Mouse (Mus musculus) forebrain, embryonic 11.5 days (tissue): ENCODE data around the gene Galnt10. TPM values are rescaled to one million over a fixed set of nuclear protein-coding genes. Genes with fewer than 3 reads are reported as not detected.

Source experiments
- ATAC-seq: fragments of 200-750 bp; cut with Nextera tagmentation; replicated peaks from 2 replicates; pipeline ENCODE4 v1.8.0; 2017; ENCODE audit warnings: moderate TSS enrichment; ENCODE audit not compliant: low FRiP score
- DNase-seq: peaks from one replicate; pipeline ENCODE4 v3.0.0-alpha.2; 2017; ENCODE audit warnings: low spot score
- H3K27ac ChIP-seq: fragments of 300-500 bp; sonication (generic); 2 replicates; pipeline ENCODE4 v1.5.1; 2014; ENCODE audit warnings: low read depth, low read length
- H3K27me3 ChIP-seq: fragments of 300-500 bp; sonication (generic); 2 replicates; pipeline ENCODE4 v1.6.1; 2014; ENCODE audit warnings: mild to moderate bottlenecking, low read length, mixed read lengths; ENCODE audit not compliant: control insufficient read depth, insufficient read depth
- H3K36me3 ChIP-seq: fragments of 300-500 bp; sonication (generic); 2 replicates; pipeline ENCODE4 v1.6.1; 2014; ENCODE audit warnings: mild to moderate bottlenecking, low read length, moderate library complexity, mixed read lengths; ENCODE audit not compliant: control insufficient read depth, insufficient read depth
- H3K4me1 ChIP-seq: fragments of 300-500 bp; sonication (generic); replicated peaks from 2 replicates; pipeline ENCODE4 v1.6.1; 2014; ENCODE audit warnings: low read length, mixed read lengths; ENCODE audit not compliant: control insufficient read depth, insufficient read depth
- H3K4me2 ChIP-seq: fragments of 300-500 bp; sonication (generic); 2 replicates; pipeline ENCODE4 v1.6.1; 2014; ENCODE audit warnings: low read depth, mild to moderate bottlenecking, low read length, moderate library complexity, mixed read lengths; ENCODE audit not compliant: severe bottlenecking
- H3K4me3 ChIP-seq: fragments of 300-500 bp; sonication (generic); 2 replicates; pipeline ENCODE4 v1.5.1; 2014; ENCODE audit warnings: low read depth, low read length
- H3K9ac ChIP-seq: fragments of 300-500 bp; sonication (generic); 2 replicates; pipeline ENCODE4 v1.6.1; 2014; ENCODE audit warnings: low read length
- H3K9me3 ChIP-seq: fragments of 300-500 bp; sonication (generic); 2 replicates; pipeline ENCODE4 v1.6.1; 2016; ENCODE audit warnings: low read length, mixed read lengths; ENCODE audit not compliant: control insufficient read depth
- WGBS: fragments of 180-500 bp; shearing (Covaris S2); extraction: QIAGEN DNeasy Blood & Tissue Kit; methylation state at CpG from one replicate; pipeline ENCODE4 v1.1.7; 2014; 5-methylcytosine and 5-hydroxymethylcytosine counted together
- polyA plus RNA-seq: library from polyadenylated mRNA; unstranded; fragments of >200 nt; fragmentation: Nextera tagmentation; extraction: Ambion mirVana; gene quantifications from 2 replicates; pipeline ENCODE4 v1.2.1, GENCODE M21; 2014

The Galnt10 gene
- polyA plus RNA-seq, 1 experiment from 2014 or later = 18.1 TPM

DNA sequence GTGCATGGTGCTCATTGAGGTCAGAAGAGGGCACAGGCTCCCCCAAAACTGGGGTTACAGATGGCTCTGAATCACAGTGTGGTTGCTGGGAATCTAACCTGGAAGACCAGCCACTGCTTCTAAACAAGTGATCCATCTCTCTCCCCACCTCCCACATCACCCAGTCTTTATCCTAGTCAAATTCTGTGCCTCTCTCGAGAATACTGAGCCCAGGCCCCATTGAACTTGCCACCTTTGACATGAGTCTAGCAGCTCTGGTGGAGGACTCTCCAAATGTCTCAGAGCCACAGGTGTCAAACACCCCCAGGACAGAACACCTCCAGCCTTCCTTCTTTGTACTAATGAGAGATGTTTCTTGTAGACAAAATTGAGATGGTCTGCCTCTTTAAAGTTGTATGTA is 1.2 kb downstream of the Galnt10 start:
- no peaks in the 10 kb centered on the region for H3K9me3 ChIP-seq
- peaks cover 7% of the 10 kb centered on the region; the same call in 1 of the 2 replicates for H3K4me1 ChIP-seq
- 40% methylated on average over 1 of the region's 1 CpGs for WGBS
- H3K27ac ChIP-seq = no peak overlapping the region
- no peaks in the 10 kb centered on the region; the same call in 1 of the 2 replicates for H3K36me3 ChIP-seq
- no peak overlapping the region for H3K4me3 ChIP-seq
- no peaks in the 10 kb centered on the region for H3K27me3 ChIP-seq
- H3K9ac ChIP-seq = no peak overlapping the region
- ATAC-seq (no peak), DNase-seq (no peak)
- peak overlapping the region; percentile 15; the same call in 1 of the 2 replicates for H3K4me2 ChIP-seq

DNA sequence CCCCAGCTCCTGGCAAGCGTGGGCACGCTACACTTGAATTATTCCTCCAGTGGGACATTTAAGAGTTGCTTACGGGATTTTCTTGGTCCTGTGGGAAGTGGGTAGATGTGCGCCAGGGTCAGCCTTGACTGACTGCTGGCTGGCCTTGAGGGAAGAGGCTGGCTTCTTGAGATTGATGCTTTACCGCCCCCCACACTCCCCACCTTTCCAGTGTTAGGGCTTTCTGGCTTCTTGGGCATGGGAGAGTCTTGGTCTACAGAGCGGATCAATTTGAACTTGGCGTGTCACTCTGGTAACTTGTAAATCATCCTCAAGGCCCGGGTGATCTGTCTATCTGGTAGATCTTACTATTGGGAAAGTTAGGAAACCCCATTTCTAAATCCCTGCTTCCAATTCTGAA is 1.7 kb downstream of the Galnt10 start:
- DNase-seq (no peak), ATAC-seq (no peak)
- Histone ChIP-seq H3K9me3 (no peaks in the 10 kb centered on the region), H3K4me1 (peaks cover 7% of the 10 kb centered on the region; the same call in 1 of the 2 replicates), H3K4me3 (no peak overlapping the region), H3K9ac (no peak overlapping the region), H3K4me2 (0 out of 2 replicates have a peak overlapping the region, but pooled peaks have one; percentile 15), H3K36me3 (no peaks in the 10 kb centered on the region; the same call in 1 of the 2 replicates), H3K27ac (no peak overlapping the region), H3K27me3 (no peaks in the 10 kb centered on the region)
- WGBS = 88% methylated on average over 8 of the region's 8 CpGs

DNA sequence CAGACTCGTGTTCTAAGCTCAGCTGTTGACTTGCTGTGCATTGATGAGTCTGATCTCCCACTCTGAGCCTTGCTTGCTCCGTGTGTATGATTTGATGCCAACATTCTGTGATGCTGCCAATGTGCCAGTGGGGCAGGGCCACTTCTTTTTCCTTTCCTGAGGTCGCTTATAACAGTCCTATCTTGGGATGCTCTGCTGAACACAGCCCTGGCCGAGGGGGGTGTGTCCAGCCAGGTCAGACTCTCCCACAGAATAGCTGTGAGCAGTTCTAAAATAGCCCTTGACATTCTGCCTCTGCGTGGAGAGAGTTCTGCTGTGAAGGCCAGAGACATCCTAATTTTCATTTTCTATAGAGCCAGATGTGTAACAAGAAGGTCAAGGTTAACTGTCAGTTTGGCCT is 2.2 kb downstream of the Galnt10 start:
- no peaks in the 10 kb centered on the region for H3K9me3 ChIP-seq
- H3K4me2 ChIP-seq = no peak overlapping the region
- peaks cover 9% of the 10 kb centered on the region; the same call in 1 of the 2 replicates for H3K4me1 ChIP-seq
- H3K27ac ChIP-seq = no peak overlapping the region
- no peak overlapping the region for H3K9ac ChIP-seq
- no peaks in the 10 kb centered on the region for H3K27me3 ChIP-seq
- no peaks in the 10 kb centered on the region; the same call in 1 of the 2 replicates for H3K36me3 ChIP-seq
- WGBS = 71% methylated on average over 5 of the region's 5 CpGs
- ATAC-seq = no peak
- H3K4me3 ChIP-seq = no peak overlapping the region
- no peak for DNase-seq

DNA sequence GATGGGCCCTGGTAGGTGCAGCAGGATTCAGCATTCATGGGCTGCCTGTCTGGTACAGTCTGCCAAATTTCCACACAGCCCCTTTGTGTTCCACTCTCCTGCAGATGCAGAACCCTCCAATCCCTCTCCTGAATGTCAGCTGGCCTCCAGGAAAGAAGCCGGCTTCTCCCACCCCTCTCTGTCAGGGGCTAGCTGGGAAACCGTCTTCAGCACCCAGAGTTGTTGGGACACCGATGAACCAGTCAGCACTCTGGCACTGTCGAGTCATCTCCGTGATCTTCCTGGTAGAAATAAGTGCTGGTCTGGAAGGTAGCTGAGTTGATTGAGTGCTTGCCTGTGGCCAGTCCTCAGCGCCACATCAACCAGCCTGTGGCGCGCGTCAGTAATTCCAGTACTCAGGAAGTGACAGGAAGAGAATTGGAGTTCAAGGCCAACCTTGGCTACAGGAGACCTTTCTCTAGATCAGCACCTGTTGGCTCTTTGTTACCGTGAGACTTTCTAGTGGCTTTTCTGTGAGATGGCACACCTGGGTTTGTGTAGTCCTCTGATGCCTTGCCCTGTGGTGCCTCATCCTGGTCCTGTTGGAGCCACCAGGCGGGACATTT is 3.1 kb downstream of the Galnt10 start:
- Histone ChIP-seq H3K4me2 (no peak overlapping the region), H3K27me3 (no peaks in the 10 kb centered on the region), H3K9ac (no peak overlapping the region), H3K27ac (no peak overlapping the region), H3K4me3 (no peak overlapping the region), H3K9me3 (no peaks in the 10 kb centered on the region), H3K36me3 (no peaks in the 10 kb centered on the region; the same call in 1 of the 2 replicates), H3K4me1 (peaks cover 11% of the 10 kb centered on the region; the same call in 1 of the 2 replicates)
- WGBS = 93% methylated on average over 11 of the region's 11 CpGs
- no peak for DNase-seq
- ATAC-seq = no peak

DNA sequence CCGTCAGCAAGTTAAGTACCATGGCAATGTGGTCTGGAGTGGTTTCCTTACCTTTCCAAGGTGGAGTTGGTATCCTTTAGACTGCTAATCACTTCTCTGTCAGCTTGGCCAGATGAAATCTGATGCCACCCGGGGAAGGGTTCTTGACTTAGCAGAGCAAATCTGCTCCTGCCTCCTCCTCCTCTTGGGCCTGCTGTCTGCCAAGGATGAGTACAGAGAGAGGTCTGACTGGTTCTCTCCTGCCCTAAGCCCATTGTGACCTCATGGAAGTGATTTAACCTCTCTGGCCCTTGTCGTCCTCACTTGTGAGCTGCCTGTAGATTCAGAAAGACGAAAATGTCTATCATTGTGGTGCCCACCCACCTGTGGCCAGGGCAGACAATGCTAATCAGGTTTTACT is 4.0 kb downstream of the Galnt10 start:
- peaks cover 13% of the 10 kb centered on the region; the same call in 1 of the 2 replicates for H3K4me1 ChIP-seq
- no peak overlapping the region for H3K9ac ChIP-seq
- no peak for DNase-seq
- no peaks in the 10 kb centered on the region for H3K9me3 ChIP-seq
- ATAC-seq = no peak
- H3K4me3 ChIP-seq = no peak overlapping the region
- no peak overlapping the region for H3K4me2 ChIP-seq
- H3K27ac ChIP-seq = no peak overlapping the region
- no peaks in the 10 kb centered on the region for H3K27me3 ChIP-seq
- H3K36me3 ChIP-seq = no peaks in the 10 kb centered on the region; the same call in 1 of the 2 replicates
- 79% methylated on average over 4 of the region's 4 CpGs for WGBS

DNA sequence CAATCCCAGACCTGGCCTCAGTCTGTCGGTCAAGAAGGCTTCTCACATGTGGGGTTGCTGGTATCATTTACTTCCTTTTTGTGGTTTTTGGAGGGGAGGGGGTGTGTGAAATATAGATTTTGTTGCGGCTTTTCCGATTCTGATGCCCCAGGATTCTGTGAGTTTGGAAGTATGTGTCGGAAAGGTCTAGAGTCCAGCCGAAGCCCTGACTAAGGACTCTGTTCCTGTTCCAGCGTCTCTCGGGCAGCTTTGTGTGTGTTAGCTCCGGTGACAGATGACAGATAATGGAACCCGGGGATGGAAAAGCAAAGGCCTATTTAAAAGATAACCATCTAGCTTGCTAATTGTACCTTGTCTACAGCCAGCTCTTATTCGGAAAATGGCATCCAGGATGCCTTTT is 4.4 kb downstream of the Galnt10 start:
- Histone ChIP-seq H3K4me3 (no peak overlapping the region), H3K4me1 (peaks cover 15% of the 10 kb centered on the region; the same call in 1 of the 2 replicates), H3K36me3 (no peaks in the 10 kb centered on the region; the same call in 1 of the 2 replicates), H3K4me2 (no peak overlapping the region), H3K9me3 (no peaks in the 10 kb centered on the region), H3K27me3 (no peaks in the 10 kb centered on the region), H3K9ac (no peak overlapping the region), H3K27ac (no peak overlapping the region)
- DNase-seq (no peak), ATAC-seq (no peak)
- WGBS = 87% methylated on average over 10 of the region's 10 CpGs

DNA sequence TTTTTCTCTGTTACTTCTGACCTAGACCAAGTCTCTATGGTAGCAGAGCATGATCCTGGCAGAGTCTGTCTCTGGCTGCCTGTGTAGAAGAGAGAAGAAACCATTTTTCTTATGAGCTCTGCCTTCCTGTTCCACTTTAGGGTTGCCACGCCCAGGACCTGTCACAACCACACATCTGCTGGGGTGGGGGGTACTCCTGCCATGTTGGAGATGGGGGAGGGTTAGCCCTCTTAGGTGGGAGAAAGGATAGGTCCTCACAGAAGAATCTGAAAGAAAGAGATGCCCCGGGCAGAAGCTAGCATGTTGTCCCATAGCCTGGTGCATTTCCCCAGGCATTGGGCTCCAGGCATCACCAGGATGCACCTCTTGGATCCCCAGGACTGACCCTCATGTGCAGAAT is 5.6 kb downstream of the Galnt10 start:
- ATAC-seq (no peak), DNase-seq (no peak)
- no peaks in the 10 kb centered on the region; the same call in 1 of the 2 replicates for H3K36me3 ChIP-seq
- 76% methylated on average over 2 of the region's 2 CpGs for WGBS
- H3K27ac ChIP-seq = no peak overlapping the region
- H3K27me3 ChIP-seq = no peaks in the 10 kb centered on the region
- H3K4me2 ChIP-seq = no peak overlapping the region
- H3K9me3 ChIP-seq = no peaks in the 10 kb centered on the region
- H3K9ac ChIP-seq = no peak overlapping the region
- no peak overlapping the region for H3K4me3 ChIP-seq
- peaks cover 19% of the 10 kb centered on the region for H3K4me1 ChIP-seq

DNA sequence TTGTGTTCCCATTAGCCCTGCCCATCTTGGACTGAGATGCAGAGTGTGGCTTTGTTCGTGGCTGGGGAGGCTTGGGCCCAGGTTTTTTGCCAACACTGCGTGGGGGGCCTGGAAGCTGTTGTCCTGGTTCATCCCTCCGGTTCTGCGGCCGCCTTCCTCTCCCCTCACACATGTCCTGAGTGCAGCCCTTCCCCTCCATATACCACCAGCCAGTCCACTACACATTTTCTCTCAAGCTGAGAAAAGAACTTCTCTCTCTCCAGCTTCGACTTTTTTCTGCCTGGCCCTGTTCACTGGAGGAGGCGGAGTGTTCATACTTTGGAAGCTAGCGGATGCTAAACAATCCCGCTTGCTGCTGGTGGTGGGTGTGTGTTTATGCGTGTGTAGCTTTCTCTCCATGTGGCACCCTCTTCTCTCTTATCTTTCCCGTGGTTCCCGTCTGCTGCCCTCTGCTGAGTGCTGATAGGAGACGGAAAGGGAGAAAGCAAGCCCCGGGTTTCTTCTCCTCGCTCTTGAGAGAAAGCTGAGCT is 6.1 kb downstream of the Galnt10 start:
- WGBS = 48% methylated on average over 15 of the region's 15 CpGs
- H3K36me3 ChIP-seq = no peaks in the 10 kb centered on the region; the same call in 1 of the 2 replicates
- no peak for DNase-seq
- no peak overlapping the region for H3K9ac ChIP-seq
- no peaks in the 10 kb centered on the region for H3K9me3 ChIP-seq
- ATAC-seq = no peak
- H3K4me1 ChIP-seq = peaks cover 18% of the 10 kb centered on the region
- no peak overlapping the region for H3K27ac ChIP-seq
- no peak overlapping the region for H3K4me2 ChIP-seq
- H3K27me3 ChIP-seq = no peaks in the 10 kb centered on the region
- no peak overlapping the region for H3K4me3 ChIP-seq
